Mouse (Mus musculus) liver, adult 2 months (tissue): ENCODE data around the gene Fam163b.

Experiments
- CTCF ChIP-seq: fragments of 200-500 bp; IDR thresholded peaks from 2 replicates; pipeline ENCODE4 v1.5.1; 2011; ENCODE audit warnings: low read depth, low read length, control low read depth
- POLR2A ChIP-seq: fragments of 200-500 bp; IDR thresholded peaks from 2 replicates; pipeline ENCODE4 v1.6.1; 2011; ENCODE audit warnings: low read length, control low read depth; ENCODE audit not compliant: insufficient read depth; ENCODE audit errors: extremely low read depth

DNA sequence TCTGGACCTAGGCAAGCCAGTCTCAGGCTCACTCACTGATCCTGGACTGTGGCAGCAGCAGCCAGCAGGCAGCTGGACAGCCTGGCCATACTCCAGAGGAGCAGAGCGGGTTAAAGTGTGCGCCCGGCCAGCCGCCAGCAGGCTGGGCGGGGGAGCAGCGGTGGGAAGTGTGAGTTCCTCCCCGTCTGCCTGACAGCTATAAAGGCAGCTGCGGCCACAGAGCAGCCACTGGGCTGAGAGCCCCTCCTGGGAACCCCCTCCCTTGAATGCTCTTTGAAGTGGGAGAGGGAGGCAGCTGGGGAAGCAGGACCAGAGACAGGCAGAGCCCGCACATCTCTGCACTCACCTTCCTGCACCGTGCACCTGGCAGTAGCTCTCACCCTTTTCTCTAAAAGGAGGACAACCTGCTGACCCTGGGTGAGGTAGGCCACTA, 63.1 kb downstream of the Fam163b start, which contains the start of gene Adamtsl2:
- TF ChIP-seq POLR2A, result no peak
- TF ChIP-seq CTCF, result no peak
